ENCODE assay signal across 18 mouse cellular contexts in genomic region chr13:56050246-56050645, GRCm38 (mm10).
"Had no signal": no experiment of that assay in that cellular context is flagged by ENCODE, and none has a peak within 500 bp of the region (broad histone marks: within the 10 kb centered on the region; RNA-seq: fewer than 3 reads in every experiment).

No protein-coding gene starts in this region.

- ATAC-seq: liver, postnatal 0 days; lung, postnatal 0 days; midbrain, embryonic 15.5 days had no signal

- H3K27ac ChIP-seq: limb, embryonic 12.5 days; limb, embryonic 15.5 days; liver, embryonic 14.5 days; macrophage; midbrain, embryonic 12.5 days; midbrain, embryonic 15.5 days; neural tube, embryonic 13.5 days had no signal

- H3K9me3 ChIP-seq: limb, embryonic 12.5 days; limb, embryonic 15.5 days; midbrain, embryonic 12.5 days; midbrain, embryonic 15.5 days; neural tube, embryonic 13.5 days had no signal

- H3K4me2 ChIP-seq: limb, embryonic 12.5 days; limb, embryonic 15.5 days; liver, embryonic 11.5 days; lung, embryonic 14.5 days; midbrain, embryonic 12.5 days; midbrain, embryonic 15.5 days; neural tube, embryonic 13.5 days had no signal

- DNase-seq: kidney, adult 9 months; kidney, postnatal 14 days; kidney, postnatal 4 days; left cerebral cortex, postnatal 4 days; liver, postnatal 0 days; lung, embryonic 14.5 days; thymus, adult 2 months; thymus, postnatal 14 days; thymus, postnatal 4 days had no signal

- H3K27me3 ChIP-seq: limb, embryonic 12.5 days; midbrain, embryonic 12.5 days; midbrain, embryonic 15.5 days; neural tube, embryonic 13.5 days had no signal

- H3K4me3 ChIP-seq: limb, embryonic 12.5 days; limb, embryonic 15.5 days; midbrain, embryonic 12.5 days; midbrain, embryonic 15.5 days; neural tube, embryonic 13.5 days had no signal

- H3K36me3 ChIP-seq: limb, embryonic 12.5 days; limb, embryonic 15.5 days; midbrain, embryonic 12.5 days; midbrain, embryonic 15.5 days; neural tube, embryonic 13.5 days had no signal

- H3K9ac ChIP-seq: limb, embryonic 12.5 days; limb, embryonic 15.5 days; liver, embryonic 14.5 days; liver, postnatal 0 days; lung, embryonic 14.5 days; midbrain, embryonic 12.5 days; midbrain, embryonic 15.5 days; neural tube, embryonic 13.5 days had no signal
